Mouse (Mus musculus): ENCODE measurements around the gene Exosc1.
"Not testable (repeated sequence)": the region's sequence is repeated elsewhere in the genome, so short reads cannot be mapped to it uniquely, and the experiment has no call there.

The Exosc1 gene

GRCm38 (mm10) chr19:41915294-41915693 lies 17.9 kb downstream of the Exosc1 start:
- in situ Hi-C loops (cut with MboI; ENCODE audit: unreplicated experiment in 2 of 2), result no loop called here

GRCm38 (mm10) chr19:41914592-41914882 lies 18.7 kb downstream of the Exosc1 start:
- in situ Hi-C loops (cut with MboI; ENCODE audit: unreplicated experiment in 2 of 2), result not testable (repeated sequence)

GRCm38 (mm10) chr19:41913774-41914591 lies 19.2 kb downstream of the Exosc1 start:
- in situ Hi-C loops (cut with MboI; ENCODE audit: unreplicated experiment in 2 of 2), result no loop called here

GRCm38 (mm10) chr19:41912121-41913080 lies 20.8 kb downstream of the Exosc1 start:
- in situ Hi-C loops (cut with MboI; ENCODE audit: unreplicated experiment in 2 of 2), result no loop called here

GRCm38 (mm10) chr19:41911178-41912073 lies 21.8 kb downstream of the Exosc1 start, which contains the start of gene Pgam1:
Gene Pgam1 (plus strand): TSS chr19:41911923.
- in situ Hi-C loops (cut with MboI; ENCODE audit: unreplicated experiment in 2 of 2), result no loop called here

- in situ Hi-C loops (cut with MboI; ENCODE audit: unreplicated experiment in 2 of 2), result no loop called here
These were observed 22.8 kb downstream of the Exosc1 start for GRCm38 (mm10) chr19:41910396-41910795.

GRCm38 (mm10) chr19:41908736-41909135 lies 24.5 kb downstream of the Exosc1 start:
- in situ Hi-C loops (cut with MboI; ENCODE audit: unreplicated experiment in 2 of 2), result no loop called here

GRCm38 (mm10) chr19:41907079-41907760 lies 26.0 kb downstream of the Exosc1 start:
- in situ Hi-C loops (cut with MboI; ENCODE audit: unreplicated experiment in 2 of 2), result no loop called here

GRCm38 (mm10) chr19:41906311-41907078 lies 26.7 kb downstream of the Exosc1 start:
- in situ Hi-C loops (cut with MboI; ENCODE audit: unreplicated experiment in 2 of 2), result no loop called here

- in situ Hi-C loops (cut with MboI; ENCODE audit: unreplicated experiment in 2 of 2), result no loop called here
These were observed 28.0 kb downstream of the Exosc1 start for GRCm38 (mm10) chr19:41905246-41905645.

- in situ Hi-C loops (cut with MboI; ENCODE audit: unreplicated experiment in 2 of 2), result no loop called here
These were observed 30.2 kb downstream of the Exosc1 start for GRCm38 (mm10) chr19:41902848-41903593.

GRCm38 (mm10) chr19:41901696-41902095 lies 31.5 kb downstream of the Exosc1 start:
- in situ Hi-C loops (cut with MboI; ENCODE audit: unreplicated experiment in 2 of 2), result no loop called here

- in situ Hi-C loops (cut with MboI; ENCODE audit: unreplicated experiment in 2 of 2), result no loop called here
These were observed 32.6 kb downstream of the Exosc1 start for GRCm38 (mm10) chr19:41900495-41901090.

GRCm38 (mm10) chr19:41898860-41899259 lies 34.4 kb downstream of the Exosc1 start:
- in situ Hi-C loops (cut with MboI; ENCODE audit: unreplicated experiment in 2 of 2), result no loop called here

- in situ Hi-C loops (cut with MboI; ENCODE audit: unreplicated experiment in 2 of 2), result no loop called here
These were observed 36.9 kb downstream of the Exosc1 start for GRCm38 (mm10) chr19:41896319-41896711.

- in situ Hi-C loops (cut with MboI; ENCODE audit: unreplicated experiment in 2 of 2), result no loop called here
These were observed 37.5 kb downstream of the Exosc1 start, which contains the start of gene Rrp12 for GRCm38 (mm10) chr19:41895460-41896318. Gene Rrp12 (minus strand): TSS chr19:41896173.

- in situ Hi-C loops (cut with MboI; ENCODE audit: unreplicated experiment in 2 of 2), result no loop called here
These were observed 38.3 kb downstream of the Exosc1 start for GRCm38 (mm10) chr19:41894959-41895358.

Data from v-Abl transformed pro-B cells (cell line).